Mouse (Mus musculus) small intestine, adult 2 months (tissue): Measurements from ENCODE around the gene Diras2. TPM values are rescaled to one million over a fixed set of nuclear protein-coding genes. Genes with fewer than 3 reads are reported as not detected.
A peak's percentile ranks its signal among the peaks of the same experiment; 100 is the strongest.

Experiments
- H3K27ac ChIP-seq: fragments of 200-500 bp; 2 replicates; pipeline ENCODE4 v1.5.1; 2012; ENCODE audit warnings: low read depth, low read length, control low read depth, inconsistent platforms; ENCODE audit not compliant: insufficient read depth
- H3K27me3 ChIP-seq: fragments of 200-500 bp; 2 replicates; pipeline ENCODE4 v1.6.1; 2012; ENCODE audit warnings: mild to moderate bottlenecking, moderate library complexity, low read length, inconsistent platforms; ENCODE audit not compliant: control insufficient read depth, insufficient read depth
- H3K36me3 ChIP-seq: fragments of 200-500 bp; 2 replicates; pipeline ENCODE4 v1.6.1; 2012; ENCODE audit warnings: mild to moderate bottlenecking, low read length, control low read depth, inconsistent platforms; ENCODE audit not compliant: control insufficient read depth, insufficient read depth
- H3K4me1 ChIP-seq: fragments of 200-500 bp; 2 replicates; pipeline ENCODE4 v1.6.1; 2012; ENCODE audit warnings: low read length, inconsistent platforms, mixed read lengths; ENCODE audit not compliant: control insufficient read depth, insufficient read depth, insufficient read length
- H3K4me3 ChIP-seq: fragments of 200-500 bp; 2 replicates; pipeline ENCODE4 v1.5.1; 2012; ENCODE audit warnings: low read depth, mild to moderate bottlenecking, control low read depth, inconsistent platforms, low read length, moderate library complexity
- CTCF ChIP-seq: fragments of 200-500 bp; IDR thresholded peaks from 2 replicates; pipeline ENCODE4 v1.5.1; 2012; ENCODE audit warnings: low read depth, mild to moderate bottlenecking, control low read depth, inconsistent platforms, low read length, moderate library complexity, mixed read lengths; ENCODE audit not compliant: insufficient replicate concordance, insufficient read length; ENCODE audit errors: extremely low read depth
- POLR2A ChIP-seq: fragments of 200-500 bp; IDR thresholded peaks from 2 replicates; pipeline ENCODE4 v1.6.1; 2012; ENCODE audit warnings: low read depth, mild to moderate bottlenecking, control low read depth, inconsistent platforms, low read length, moderate library complexity
- WGBS: fragments of 180-500 bp; shearing (Covaris S2); methylation state at CpG from one replicate; pipeline ENCODE4 v1.1.7; 2018; 5-methylcytosine and 5-hydroxymethylcytosine counted together
- polyA plus RNA-seq: library from polyadenylated mRNA; depleted of rRNA; stranded (reverse); fragments of >200 nt; gene quantifications from 2 replicates; pipeline ENCODE4 v1.2.3, GENCODE M21; 2012; rRNA removed

Gene Diras2
- 0.44 and 1.7 TPM in 2 replicates for polyA plus RNA-seq

DNA sequence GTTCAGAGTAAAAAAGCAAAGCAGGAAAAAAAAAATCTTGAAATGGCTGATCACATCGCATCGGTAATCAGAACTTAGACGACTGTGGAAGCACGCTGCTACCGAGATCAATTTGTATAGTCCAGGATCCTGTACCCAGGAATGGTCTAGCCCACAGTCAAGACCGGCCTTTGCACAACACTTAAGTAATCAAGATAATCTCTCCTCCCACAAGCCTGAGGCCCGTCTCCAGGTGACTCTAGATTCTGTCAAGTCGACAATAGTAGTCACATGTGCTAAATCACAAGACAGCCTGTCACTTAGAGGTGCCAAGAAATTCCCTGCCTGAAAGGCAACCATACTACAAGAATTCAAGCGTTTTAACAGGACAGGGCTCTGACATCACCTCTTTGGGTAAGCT is at the start of gene Diras2:
TSS of gene Diras2 (minus strand) at position 159 of the 400 bp plus-strand sequence.
- no peak within 1 kb of the TSS for H3K27ac ChIP-seq
- peaks cover 5% of the 10 kb centered on the region for H3K4me1 ChIP-seq
- no peak for TF ChIP-seq POLR2A
- TF ChIP-seq CTCF = no peak
- 28% methylated on average over 9 of the region's 9 CpGs for WGBS
- peaks cover 10% of the 10 kb centered on the region for H3K27me3 ChIP-seq
- H3K36me3 ChIP-seq = no peaks in the 10 kb centered on the region
- peak within 1 kb of the TSS; percentile 48 for H3K4me3 ChIP-seq

DNA sequence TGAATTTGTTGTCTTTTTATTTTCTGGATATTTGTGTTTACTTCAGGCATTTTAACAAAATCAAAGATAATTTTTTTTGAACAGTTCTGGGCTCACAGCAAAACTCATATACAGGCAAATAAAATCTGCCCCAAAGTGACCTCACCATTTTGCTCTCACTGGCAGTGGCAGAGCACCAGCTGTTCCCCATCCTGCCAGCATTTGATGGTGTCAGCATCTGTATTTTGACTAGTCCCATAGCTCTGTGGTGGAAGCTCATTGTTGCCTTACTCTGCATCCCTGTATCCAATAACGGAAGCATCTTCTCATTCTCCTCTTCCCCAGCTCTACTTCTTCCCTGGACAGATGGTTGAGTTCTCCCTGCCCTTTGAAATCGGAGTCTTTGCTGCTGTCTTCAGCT is 47.7 kb upstream of the Diras2 start:
- H3K27me3 ChIP-seq = no peaks in the 10 kb centered on the region
- H3K27ac ChIP-seq = no peak overlapping the region
- no peak for TF ChIP-seq POLR2A
- TF ChIP-seq CTCF = no peak
- WGBS = 77% methylated on average over 2 of the region's 2 CpGs
- H3K36me3 ChIP-seq = no peaks in the 10 kb centered on the region
- H3K4me3 ChIP-seq = no peak overlapping the region
- H3K4me1 ChIP-seq = peaks cover 7% of the 10 kb centered on the region

DNA sequence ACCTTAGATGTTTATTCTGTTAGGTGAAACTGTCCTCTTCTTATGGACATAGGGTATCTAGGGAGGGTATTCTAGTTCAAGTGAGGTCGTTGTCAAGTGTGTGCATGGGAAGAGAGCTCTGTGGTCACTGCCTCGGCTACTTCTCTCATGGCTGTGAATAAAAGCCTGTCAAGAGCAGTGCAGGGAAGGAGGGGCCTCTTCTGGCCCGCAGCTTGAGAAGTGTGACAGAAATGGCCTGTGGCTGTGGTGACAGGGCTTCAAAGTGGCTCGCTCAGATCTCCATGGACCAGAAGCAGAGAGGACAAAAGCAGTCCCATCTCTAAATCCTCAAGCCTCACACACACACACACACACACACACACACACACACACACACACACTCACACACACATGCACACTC is 46.9 kb upstream of the Diras2 start:
- Histone ChIP-seq H3K27me3 (no peaks in the 10 kb centered on the region), H3K36me3 (no peaks in the 10 kb centered on the region), H3K4me1 (peaks cover 5% of the 10 kb centered on the region), H3K4me3 (no peak overlapping the region), H3K27ac (no peak overlapping the region)
- no peak for TF ChIP-seq CTCF
- TF ChIP-seq POLR2A = no peak
- 71% methylated on average over 4 of the region's 4 CpGs for WGBS

DNA sequence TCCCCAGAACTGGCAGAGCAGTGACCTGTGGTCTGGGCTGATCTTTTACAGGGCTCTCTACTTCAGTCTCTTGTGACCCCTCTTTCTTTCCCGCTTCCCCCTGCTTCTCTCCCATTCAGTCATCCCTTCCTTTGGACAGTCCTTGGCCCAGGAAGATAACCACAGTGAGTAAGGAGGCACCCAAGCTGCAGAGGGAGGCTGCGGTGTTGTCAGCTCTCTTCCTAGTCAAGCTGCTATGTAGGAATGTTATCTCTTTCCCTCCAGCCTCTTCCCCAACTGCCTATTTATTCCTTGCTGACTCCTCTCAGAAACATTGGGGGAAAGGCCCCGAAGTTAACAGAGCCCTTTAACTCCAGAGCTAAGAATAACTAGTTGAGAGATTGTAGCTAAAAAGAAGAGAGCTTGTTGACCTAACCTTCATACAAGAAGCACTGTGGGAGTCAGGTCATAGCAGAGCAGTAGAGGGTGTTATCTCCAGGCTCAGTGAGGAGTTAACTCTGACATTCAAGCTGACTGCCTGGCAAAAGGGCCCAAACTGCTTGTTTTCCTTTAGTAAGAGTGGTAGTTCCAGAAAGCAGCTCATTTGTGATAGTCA is 46.3 kb upstream of the Diras2 start:
- TF ChIP-seq CTCF (no peak), POLR2A (no peak)
- peaks cover under 1% of the 10 kb centered on the region; the same call in 1 of the 2 replicates for H3K4me1 ChIP-seq
- H3K4me3 ChIP-seq = no peak overlapping the region
- WGBS = 71% methylated on average over 3 of the region's 3 CpGs
- 0 out of 2 replicates have a peak overlapping the region, but pooled peaks have one; percentile 27 for H3K27ac ChIP-seq
- no peaks in the 10 kb centered on the region for H3K36me3 ChIP-seq
- H3K27me3 ChIP-seq = no peaks in the 10 kb centered on the region

DNA sequence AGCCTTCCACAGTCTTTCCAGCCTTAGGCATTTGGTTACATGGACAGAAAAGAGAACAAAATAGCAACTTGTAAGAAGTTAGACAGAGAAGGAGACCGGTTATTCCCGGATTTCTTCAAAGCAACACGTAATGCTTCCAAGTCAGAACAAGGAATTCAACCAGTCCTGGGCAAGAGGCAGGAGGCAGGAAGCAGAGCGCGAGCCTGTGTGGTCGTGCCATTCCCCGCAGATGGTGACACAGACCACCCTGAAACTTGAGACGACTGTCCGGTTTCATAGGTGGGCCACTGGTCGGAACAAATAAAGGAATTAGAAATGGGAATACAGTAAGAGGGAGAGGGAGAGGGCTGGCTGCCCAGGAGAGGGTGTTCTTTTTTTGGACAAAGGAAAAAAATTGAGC is 45.8 kb upstream of the Diras2 start:
- no peaks in the 10 kb centered on the region for H3K36me3 ChIP-seq
- H3K4me1 ChIP-seq = no peaks in the 10 kb centered on the region; the same call in 1 of the 2 replicates
- H3K27ac ChIP-seq = 0 out of 2 replicates have a peak overlapping the region, but pooled peaks have one; percentile 4
- H3K4me3 ChIP-seq = no peak overlapping the region
- H3K27me3 ChIP-seq = no peaks in the 10 kb centered on the region
- TF ChIP-seq CTCF (no peak), POLR2A (no peak)
- 73% methylated on average over 10 of the region's 10 CpGs for WGBS

DNA sequence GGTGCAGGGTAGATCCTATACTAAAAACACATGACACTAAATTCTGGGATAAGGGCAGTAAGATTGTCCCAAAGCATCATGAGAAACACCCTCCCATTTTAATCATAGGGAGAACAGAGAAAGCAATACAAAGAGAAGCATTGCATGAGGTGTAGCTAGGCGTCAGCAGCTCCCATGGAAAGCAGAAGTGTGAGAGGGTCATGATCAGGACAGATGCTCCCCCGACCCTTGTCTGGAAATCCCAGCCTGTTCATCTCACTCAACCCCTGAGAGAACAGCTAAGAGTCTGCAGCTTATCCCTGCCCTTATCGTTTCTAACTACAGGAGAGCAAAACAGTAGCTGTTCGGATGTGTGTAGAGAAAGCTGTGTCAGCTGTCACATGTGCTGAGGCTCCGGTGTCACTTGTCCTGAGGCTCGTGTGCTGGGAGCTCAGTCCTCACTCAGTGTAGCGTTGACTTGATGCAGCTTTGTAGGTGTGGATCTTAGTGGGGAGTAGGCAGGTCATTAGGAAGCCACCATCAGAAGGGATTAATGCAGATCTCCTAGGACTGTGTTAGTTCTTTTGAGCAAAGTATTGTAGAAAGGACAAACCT is 45.0 kb upstream of the Diras2 start:
- Histone ChIP-seq H3K4me3 (no peak overlapping the region), H3K27me3 (no peaks in the 10 kb centered on the region), H3K27ac (no peak overlapping the region), H3K36me3 (no peaks in the 10 kb centered on the region), H3K4me1 (no peaks in the 10 kb centered on the region; the same call in 1 of the 2 replicates)
- TF ChIP-seq CTCF (no peak), POLR2A (no peak)
- 71% methylated on average over 7 of the region's 7 CpGs for WGBS

DNA sequence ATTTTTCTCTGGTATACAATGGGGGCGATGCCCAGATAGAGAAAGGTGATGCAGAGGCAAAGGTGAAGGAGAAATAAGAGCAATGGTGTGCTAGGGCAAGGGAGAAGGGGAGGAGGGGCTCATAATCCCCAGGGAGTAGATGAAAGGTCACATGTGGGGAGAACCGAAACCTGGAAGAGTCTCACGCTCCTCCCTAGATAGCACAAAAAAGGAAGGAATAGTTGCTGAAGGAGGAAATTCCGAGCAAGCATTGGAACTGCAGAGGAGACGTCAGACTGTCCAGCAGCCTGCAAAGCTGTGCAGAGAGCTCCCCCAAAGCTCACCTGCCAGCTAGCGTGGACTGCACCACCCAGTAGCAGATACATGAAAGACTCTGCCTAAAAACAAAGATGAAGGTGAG is 44.4 kb upstream of the Diras2 start:
- H3K36me3 ChIP-seq = no peaks in the 10 kb centered on the region
- H3K27ac ChIP-seq = no peak overlapping the region
- H3K4me1 ChIP-seq = no peaks in the 10 kb centered on the region; the same call in none of the 2 replicates
- no peak overlapping the region for H3K4me3 ChIP-seq
- 52% methylated on average over 6 of the region's 6 CpGs for WGBS
- no peak for TF ChIP-seq POLR2A
- no peak for TF ChIP-seq CTCF
- H3K27me3 ChIP-seq = no peaks in the 10 kb centered on the region
